Mouse (Mus musculus) liver, adult 2 months (tissue): ENCODE measurements around the gene Gm20388. TPM values are rescaled to one million over a fixed set of nuclear protein-coding genes. Genes with fewer than 3 reads are reported as not detected.
"Not testable (repeated sequence)": the region's sequence is repeated elsewhere in the genome, so short reads cannot be mapped to it uniquely, and the experiment has no call there.

Experiments used
- DNase-seq: peaks from one replicate; pipeline ENCODE4 v3.0.0-alpha.2; 2011; ENCODE audit warnings: low read depth, low spot score; ENCODE audit errors: extremely low read depth
- H3K27ac ChIP-seq: fragments of 200-500 bp; replicated peaks from 2 replicates; pipeline ENCODE4 v1.5.1; 2012; ENCODE audit warnings: low read depth, mild to moderate bottlenecking, control low read depth, inconsistent platforms, low read length; ENCODE audit not compliant: insufficient read depth
- H3K27me3 ChIP-seq: fragments of 200-500 bp; 2 replicates; pipeline ENCODE4 v1.6.1; 2012; ENCODE audit warnings: mild to moderate bottlenecking, moderate library complexity, low read length, inconsistent platforms; ENCODE audit not compliant: control insufficient read depth, insufficient read depth
- H3K36me3 ChIP-seq: fragments of 200-500 bp; 2 replicates; pipeline ENCODE4 v1.6.1; 2012; ENCODE audit warnings: low read length, inconsistent platforms; ENCODE audit not compliant: control insufficient read depth, insufficient read depth
- H3K4me1 ChIP-seq: fragments of 200-500 bp; 2 replicates; pipeline ENCODE4 v1.6.1; 2011; ENCODE audit warnings: low read length; ENCODE audit not compliant: control insufficient read depth, insufficient read depth
- H3K4me3 ChIP-seq: fragments of 200-500 bp; 2 replicates; pipeline ENCODE4 v1.5.1; 2011; ENCODE audit warnings: low read depth, mild to moderate bottlenecking, control low read depth, low read length, moderate library complexity; ENCODE audit not compliant: insufficient read depth
- H3K79me2 ChIP-seq: fragments of 200-500 bp; 2 replicates; pipeline ENCODE4 v1.6.1; 2012; ENCODE audit warnings: inconsistent platforms, mild to moderate bottlenecking, low read length, moderate library complexity; ENCODE audit not compliant: control insufficient read depth, insufficient read depth
- H3K9ac ChIP-seq: fragments of 200-500 bp; 2 replicates; pipeline ENCODE4 v1.6.1; 2012; ENCODE audit warnings: low read depth, mild to moderate bottlenecking, control low read depth, inconsistent platforms, low read length
- CTCF ChIP-seq: fragments of 200-500 bp; IDR thresholded peaks from 2 replicates; pipeline ENCODE4 v1.5.1; 2011; ENCODE audit warnings: low read depth, low read length, control low read depth
- POLR2A ChIP-seq: fragments of 200-500 bp; IDR thresholded peaks from 2 replicates; pipeline ENCODE4 v1.6.1; 2011; ENCODE audit warnings: low read length, control low read depth; ENCODE audit not compliant: insufficient read depth; ENCODE audit errors: extremely low read depth
- WGBS: fragments of 180-500 bp; shearing (Covaris S2); methylation state at CpG from one replicate; pipeline ENCODE4 v1.1.7; 2018; 5-methylcytosine and 5-hydroxymethylcytosine counted together
- polyA plus RNA-seq: library from polyadenylated mRNA; depleted of rRNA; stranded (reverse); fragments of >200 nt; gene quantifications from 2 replicates; pipeline ENCODE4 v1.2.3, GENCODE M21; 2012
- total RNA-seq: library from RNA; depleted of rRNA; stranded (reverse); fragments of >200 nt; gene quantifications from 2 replicates; pipeline ENCODE4 v1.2.3, GENCODE M21; 2014

The Gm20388 gene
- total and polyA plus RNA-seq, 2 experiments, result 6.4 to 19.9 TPM

- Histone ChIP-seq H3K79me2 (peaks cover 34% of the 10 kb centered on the region), H3K36me3 (peaks cover 2% of the 10 kb centered on the region; the same call in 1 of the 2 replicates), H3K9ac (peak overlapping the region; percentile 97), H3K27ac (peak overlapping the region; percentile 96), H3K4me1 (peaks cover 10% of the 10 kb centered on the region), H3K27me3 (no peaks in the 10 kb centered on the region), H3K4me3 (peak overlapping the region; percentile 93)
- TF ChIP-seq POLR2A (no peak), CTCF (no peak)
- 3% methylated on average over 66 of the region's 87 CpGs for WGBS
- peak; percentile 49 for DNase-seq
Measured at GRCm38 (mm10) chr8:124020439-124021236, 4110.0 kb downstream of the Gm20388 start.

GRCm38 (mm10) chr8:124021237-124022227, 4110.9 kb downstream of the Gm20388 start, which contains the start of the genes Taf5l and Urb2:
TSS of gene Taf5l (minus strand) at chr8:124021397.
TSS of gene Urb2 (plus strand) at chr8:124021508.
- peaks cover 10% of the 10 kb centered on the region for H3K4me1 ChIP-seq
- H3K79me2 ChIP-seq, result peaks cover 31% of the 10 kb centered on the region
- TF ChIP-seq POLR2A (0 out of 2 replicates have a peak, but pooled peaks have one; percentile 43), CTCF (no peak)
- peak; percentile 65 for DNase-seq
- no peaks in the 10 kb centered on the region for H3K27me3 ChIP-seq
- peak within 1 kb of the TSS; percentile 93 for H3K4me3 ChIP-seq
- WGBS, result 1% methylated on average over 68 of the region's 74 CpGs
- peak within 1 kb of the TSS; percentile 96 for H3K27ac ChIP-seq
- peak within 1 kb of the TSS; percentile 97 for H3K9ac ChIP-seq
- H3K36me3 ChIP-seq, result peaks cover 5% of the 10 kb centered on the region

GRCm38 (mm10) chr8:124026265-124026664, 4115.6 kb downstream of the Gm20388 start:
- peaks cover 22% of the 10 kb centered on the region for H3K36me3 ChIP-seq

GRCm38 (mm10) chr8:124027831-124028230, 4117.2 kb downstream of the Gm20388 start:
- Histone ChIP-seq H3K27me3 (no peaks in the 10 kb centered on the region), H3K27ac (no peak overlapping the region), H3K79me2 (peaks cover 5% of the 10 kb centered on the region; the same call in 1 of the 2 replicates), H3K9ac (no peak overlapping the region), H3K4me3 (no peak overlapping the region), H3K36me3 (peaks cover 24% of the 10 kb centered on the region), H3K4me1 (no peaks in the 10 kb centered on the region)
- TF ChIP-seq CTCF (no peak), POLR2A (no peak)
- WGBS, result 94% methylated on average over 6 of the region's 6 CpGs
- DNase-seq, result no peak

More at GRCm38 (mm10) chr8:124026265-124026664, 4115.6 kb downstream of the Gm20388 start:
- H3K27me3 ChIP-seq, H3K4me3 ChIP-seq, DNase-seq, H3K27ac ChIP-seq, H3K4me1 ChIP-seq, H3K9ac ChIP-seq: not testable (repeated sequence)
- 90% methylated on average over 2 of the region's 2 CpGs for WGBS
- peaks cover 12% of the 10 kb centered on the region; the same call in 1 of the 2 replicates for H3K79me2 ChIP-seq

GRCm38 (mm10) chr8:124033400-124033799, 4122.8 kb downstream of the Gm20388 start:
- Histone ChIP-seq H3K4me3 (no peak overlapping the region), H3K27ac (no peak overlapping the region), H3K4me1 (no peaks in the 10 kb centered on the region), H3K36me3 (peaks cover 40% of the 10 kb centered on the region), H3K9ac (no peak overlapping the region), H3K79me2 (no peaks in the 10 kb centered on the region), H3K27me3 (no peaks in the 10 kb centered on the region)
- DNase-seq, result no peak
- 53% methylated on average over 5 of the region's 5 CpGs for WGBS
- TF ChIP-seq POLR2A (no peak), CTCF (0 out of 2 replicates have a peak, but pooled peaks have one; percentile 2)
